Mouse (Mus musculus): ENCODE measurements at regions not wholly inside any gene's neighbourhood (a gene's known extent, or its start where the extent isn't known, plus 50 kb on each side); places are given as distances from the start of the nearest gene placed in this dataset.

- dilution Hi-C loops (cut with MboI; ENCODE audit: extremely low pct_ligation_motif_present, extremely low pct_unique_long_range_greater_than_20kb, low sequenced_read_pairs): no loop called here
- peak overlapping the region; percentile 68 for H3K4me2 ChIP-seq (ENCODE audit: insufficient read depth, low read depth, poor library complexity, severe bottlenecking)
- no peak overlapping the region for H3K27ac ChIP-seq (ENCODE audit: insufficient read depth, low read depth)
- H3K36me3 ChIP-seq (replicated peaks in 1 of 2; ENCODE audit: control insufficient read depth in 1 of 2, insufficient read depth in 1 of 2, low read length in 1 of 2): no peaks in the 10 kb centered on the region
- H3K9me3 ChIP-seq (replicated peaks; ENCODE audit: low read length): no peaks in the 10 kb centered on the region
- no peaks in the 10 kb centered on the region for H3K79me2 ChIP-seq (replicated peaks; ENCODE audit: control insufficient read depth, extremely low read depth, insufficient read depth, poor library complexity, severe bottlenecking)
- no peak overlapping the region for H3K9ac ChIP-seq (ENCODE audit: insufficient read depth, low read depth)
- DNase-seq (ENCODE audit: extremely low read depth): no peak
- H3K4me3 ChIP-seq (replicated peaks in 1 of 3; ENCODE audit: low read depth in 2 of 3, low read length in 2 of 3, poor library complexity in 1 of 3): no peak overlapping the region
- no peak for TF ChIP-seq MYC (IDR thresholded peaks at IDR 0.05; ENCODE audit: low read depth, low read length)
- no peak for TF ChIP-seq ZMIZ1 (IDR thresholded peaks at IDR 0.05; ENCODE audit: low read depth, low read length)
- no peak for TF ChIP-seq KAT2A (IDR thresholded peaks at IDR 0.05; ENCODE audit: insufficient replicate concordance, low read length)
- no peak for TF ChIP-seq ZKSCAN1 (IDR thresholded peaks at IDR 0.05; ENCODE audit: borderline replicate concordance, low read depth, low read length)
- TF ChIP-seq JUND (conservative IDR thresholded peaks at IDR 0.05; ENCODE audit: low read depth, low read length): no peak
- no peak for TF ChIP-seq RCOR1 (conservative IDR thresholded peaks at IDR 0.05; ENCODE audit: low read depth, low read length)
- TF ChIP-seq CTCF (conservative IDR thresholded peaks at IDR 0.05 in 1 of 2, IDR thresholded peaks at IDR 0.05 in 1 of 2; ENCODE audit: low read depth in 2 of 2, low read length in 2 of 2): no peak
- TF ChIP-seq HCFC1 (IDR thresholded peaks at IDR 0.05; ENCODE audit: low read depth, low read length): no peak
- TF ChIP-seq CHD2 (IDR thresholded peaks at IDR 0.05; ENCODE audit: low read length): no peak
- no peak for TF ChIP-seq ETS1 (conservative IDR thresholded peaks at IDR 0.05; ENCODE audit: low read depth, low read length)
- TF ChIP-seq POLR2AphosphoS2 (IDR thresholded peaks at IDR 0.05; ENCODE audit: low read depth, low read length): no peak
- no peak for TF ChIP-seq SMC3 (IDR thresholded peaks at IDR 0.05; ENCODE audit: low read depth, low read length)
- no peak for TF ChIP-seq USF2 (conservative IDR thresholded peaks at IDR 0.05; ENCODE audit: low read depth, low read length)
- no peak for TF ChIP-seq RAD21 (IDR thresholded peaks at IDR 0.05; ENCODE audit: low read depth, low read length)
- TF ChIP-seq MXI1 (IDR thresholded peaks at IDR 0.05; ENCODE audit: low read depth, low read length): no peak
- no peak for TF ChIP-seq E2F4 (IDR thresholded peaks at IDR 0.05; ENCODE audit: insufficient replicate concordance, low read depth, low read length)
- no peaks in the 10 kb centered on the region for H3K4me1 ChIP-seq (ENCODE audit: control insufficient read depth in 1 of 2, insufficient read depth in 2 of 2)
- in situ Hi-C loops (cut with MboI; ENCODE audit: low pct_ligation_motif_present, low pct_unique_long_range_greater_than_20kb, low sequenced_read_pairs): no loop called here
- H3K27me3 ChIP-seq (replicated peaks): peaks cover 12% of the 10 kb centered on the region
These were observed 99.2 kb upstream of the Tmem108 start for GRCm38 (mm10) chr9:103860658-103861377.

DNA sequence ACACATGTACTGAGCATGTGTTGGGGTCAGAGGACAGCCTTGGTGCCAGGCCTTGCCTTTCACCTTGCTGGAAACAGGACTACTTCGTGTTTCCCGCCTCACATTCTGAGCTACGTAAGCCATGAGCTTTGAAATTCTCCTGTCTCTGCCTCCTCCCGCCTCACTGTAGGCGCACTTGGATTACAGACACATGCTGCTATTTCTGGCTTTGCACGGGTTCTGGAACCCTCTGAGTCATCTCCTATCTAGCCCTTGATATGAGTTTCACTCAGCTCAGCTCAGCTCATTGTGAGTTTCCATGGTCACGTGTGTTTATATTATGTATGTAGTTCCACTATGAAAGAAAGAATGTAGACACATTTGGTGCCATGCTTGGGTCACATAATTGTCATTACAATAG is 100.9 kb upstream of the Tmem108 start:
- no peaks in the 10 kb centered on the region for H3K9me3 ChIP-seq (replicated peaks; ENCODE audit: low read length)
- H3K79me2 ChIP-seq (replicated peaks; ENCODE audit: control insufficient read depth, extremely low read depth, insufficient read depth, poor library complexity, severe bottlenecking): no peaks in the 10 kb centered on the region; the same call in 1 of the 2 replicates
- dilution Hi-C loops (cut with MboI; ENCODE audit: extremely low pct_ligation_motif_present, extremely low pct_unique_long_range_greater_than_20kb, low sequenced_read_pairs): no loop called here
- DNase-seq (ENCODE audit: extremely low read depth): no peak
- H3K4me1 ChIP-seq (ENCODE audit: control insufficient read depth in 1 of 2, insufficient read depth in 2 of 2): no peaks in the 10 kb centered on the region
- no peak overlapping the region for H3K9ac ChIP-seq (ENCODE audit: insufficient read depth, low read depth)
- no peaks in the 10 kb centered on the region for H3K36me3 ChIP-seq (replicated peaks in 1 of 2; ENCODE audit: control insufficient read depth in 1 of 2, insufficient read depth in 1 of 2, low read length in 1 of 2)
- peaks cover 12% of the 10 kb centered on the region for H3K27me3 ChIP-seq (replicated peaks)
- no peak overlapping the region for H3K4me3 ChIP-seq (replicated peaks in 1 of 3; ENCODE audit: low read depth in 2 of 3, low read length in 2 of 3, poor library complexity in 1 of 3)
- TF ChIP-seq JUN (IDR thresholded peaks at IDR 0.05; ENCODE audit: insufficient read depth, low read depth, low read length): no peak
- TF ChIP-seq BHLHE40 (IDR thresholded peaks at IDR 0.05; ENCODE audit: low read depth, low read length): peak; percentile 13; the same call in 1 of the 2 replicates
- H3K4me2 ChIP-seq (ENCODE audit: insufficient read depth, low read depth, poor library complexity, severe bottlenecking): no peak overlapping the region
- H3K27ac ChIP-seq (ENCODE audit: insufficient read depth, low read depth): no peak overlapping the region
- in situ Hi-C loops (cut with MboI; ENCODE audit: low pct_ligation_motif_present, low pct_unique_long_range_greater_than_20kb, low sequenced_read_pairs): no loop called here
